12 mouse cellular contexts compared by ENCODE assay signal in the genomic region with DNA sequence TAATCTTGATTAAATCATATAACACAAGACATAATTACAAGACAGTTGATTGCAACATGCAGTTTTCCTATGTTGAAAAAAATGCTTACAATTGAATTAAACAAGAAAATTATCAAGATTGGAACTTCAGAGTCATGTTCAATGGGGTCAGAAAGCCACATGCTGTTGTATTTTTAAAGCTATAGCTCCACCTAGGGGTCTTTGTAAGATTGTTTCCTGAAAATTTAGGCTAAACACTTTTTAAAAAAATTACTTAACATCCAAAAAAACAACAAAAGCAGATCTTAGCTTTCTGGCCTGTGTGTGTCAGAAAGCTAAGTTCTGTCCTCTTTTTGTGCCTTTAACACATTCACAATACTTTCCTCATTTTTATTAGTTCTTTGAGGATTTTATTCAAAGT. TPM values are rescaled to one million over a fixed set of nuclear protein-coding genes. Genes with fewer than 3 reads are reported as not detected.
A peak's percentile ranks its signal among the peaks of the same experiment; 100 is the strongest.
DNase-seq lines count a peak whose midpoint lies in the region; ATAC-seq and TF ChIP-seq lines count a peak whose summit lies in the region.
"Had no signal": no experiment of that assay in that cellular context is flagged by ENCODE, and none has a peak within 500 bp of the region (broad histone marks: within the 10 kb centered on the region; RNA-seq: fewer than 3 reads in every experiment).

No protein-coding gene starts in this region.

- no peaks in the 10 kb centered on the region for H3K4me1 ChIP-seq in embryonic facial prominence, embryonic 11.5 days (ENCODE audit: control insufficient read depth, insufficient read depth, low read length)
- H3K4me1 ChIP-seq in embryonic facial prominence, embryonic 10.5 days: no peaks in the 10 kb centered on the region
- no peaks in the 10 kb centered on the region for H3K4me1 ChIP-seq in liver, postnatal 0 days (ENCODE audit: insufficient read depth)
- H3K4me1 ChIP-seq in liver, embryonic 12.5 days: no peaks in the 10 kb centered on the region
- H3K4me1 ChIP-seq: hindbrain, embryonic 13.5 days; stomach, embryonic 15.5 days had no signal

- DNase-seq in embryonic facial prominence, embryonic 11.5 days (ENCODE audit: low spot score): peak; percentile 71
- no peak for DNase-seq in embryonic facial prominence, embryonic 10.5 days (ENCODE audit: low spot score)
- no peak for DNase-seq in liver, postnatal 0 days
- peak; percentile 24 for DNase-seq in c-Kit-positive CD71-positive TER-119-positive erythroid progenitor cells, embryonic 14.5 days (ENCODE audit: low spot score)
- peak; percentile 58 for DNase-seq in retina, postnatal 1 day
- DNase-seq in right cerebral cortex, postnatal 4 days: no peak
- no peak for DNase-seq in gastrocnemius, postnatal 4 days (ENCODE audit: low spot score in 2 of 2)

- H3K27ac ChIP-seq in embryonic facial prominence, embryonic 11.5 days (replicated peaks; ENCODE audit: low read depth, low read length): no peak overlapping the region
- H3K27ac ChIP-seq in embryonic facial prominence, embryonic 10.5 days (replicated peaks): no peak overlapping the region
- no peak overlapping the region for H3K27ac ChIP-seq in liver, postnatal 0 days (ENCODE audit: low read depth)
- no peak overlapping the region for H3K27ac ChIP-seq in liver, embryonic 12.5 days
- H3K27ac ChIP-seq: hindbrain, embryonic 13.5 days; stomach, embryonic 15.5 days had no signal

- H3K36me3 ChIP-seq in embryonic facial prominence, embryonic 11.5 days (replicated peaks; ENCODE audit: control insufficient read depth, insufficient read depth, low read depth, low read length): no peaks in the 10 kb centered on the region
- H3K36me3 ChIP-seq in embryonic facial prominence, embryonic 10.5 days (replicated peaks): no peaks in the 10 kb centered on the region
- H3K36me3 ChIP-seq in liver, postnatal 0 days (replicated peaks; ENCODE audit: insufficient read depth, low read length): no peaks in the 10 kb centered on the region
- H3K36me3 ChIP-seq in liver, embryonic 12.5 days: no peaks in the 10 kb centered on the region
- H3K36me3 ChIP-seq: hindbrain, embryonic 13.5 days; stomach, embryonic 15.5 days had no signal

- H3K4me2 ChIP-seq in embryonic facial prominence, embryonic 11.5 days (ENCODE audit: low read depth, low read length): no peak overlapping the region
- H3K4me2 ChIP-seq in liver, postnatal 0 days (ENCODE audit: low read depth, low read length): no peak overlapping the region
- no peak overlapping the region for H3K4me2 ChIP-seq in liver, embryonic 12.5 days
- H3K4me2 ChIP-seq: hindbrain, embryonic 13.5 days; stomach, embryonic 15.5 days had no signal

- no peaks in the 10 kb centered on the region for H3K9me3 ChIP-seq in embryonic facial prominence, embryonic 11.5 days (replicated peaks; ENCODE audit: control insufficient read depth, low read length)
- H3K9me3 ChIP-seq in embryonic facial prominence, embryonic 10.5 days: peaks cover 6% of the 10 kb centered on the region
- H3K9me3 ChIP-seq in liver, postnatal 0 days (ENCODE audit: low read length): no peaks in the 10 kb centered on the region
- H3K9me3 ChIP-seq in liver, embryonic 12.5 days (replicated peaks): no peaks in the 10 kb centered on the region
- H3K9me3 ChIP-seq: hindbrain, embryonic 13.5 days; stomach, embryonic 15.5 days had no signal

- TF ChIP-seq EP300 in liver, postnatal 0 days (IDR thresholded peaks at IDR 0.05; ENCODE audit: low read depth): no peak

- TF ChIP-seq CTCF in liver, postnatal 0 days (IDR thresholded peaks at IDR 0.05; ENCODE audit: low read depth): peak; percentile 59

- H3K27me3 ChIP-seq in embryonic facial prominence, embryonic 11.5 days (ENCODE audit: control insufficient read depth, insufficient read depth, low read length): no peaks in the 10 kb centered on the region
- no peaks in the 10 kb centered on the region for H3K27me3 ChIP-seq in embryonic facial prominence, embryonic 10.5 days (replicated peaks; ENCODE audit: low read depth, poor library complexity, severe bottlenecking)
- no peaks in the 10 kb centered on the region for H3K27me3 ChIP-seq in liver, postnatal 0 days (ENCODE audit: insufficient read depth, low read length)
- no peaks in the 10 kb centered on the region for H3K27me3 ChIP-seq in liver, embryonic 12.5 days (replicated peaks)
- H3K27me3 ChIP-seq: hindbrain, embryonic 13.5 days; stomach, embryonic 15.5 days had no signal

- no peak for ATAC-seq in embryonic facial prominence, embryonic 11.5 days (replicated peaks; ENCODE audit: insufficient number of reproducible peaks, low FRiP score, low TSS enrichment, low read depth)
- ATAC-seq in liver, postnatal 0 days: no peak
- ATAC-seq in liver, embryonic 12.5 days: no peak

- H3K4me3 ChIP-seq in embryonic facial prominence, embryonic 11.5 days (ENCODE audit: low read depth, low read length): no peak overlapping the region
- H3K4me3 ChIP-seq in embryonic facial prominence, embryonic 10.5 days: no peak overlapping the region
- H3K4me3 ChIP-seq in liver, postnatal 0 days (ENCODE audit: low read depth, low read length): no peak overlapping the region
- H3K4me3 ChIP-seq in liver, embryonic 12.5 days: no peak overlapping the region
- H3K4me3 ChIP-seq: hindbrain, embryonic 13.5 days; myocyte; stomach, embryonic 15.5 days had no signal

- no peak overlapping the region for H3K9ac ChIP-seq in embryonic facial prominence, embryonic 11.5 days (replicated peaks; ENCODE audit: low read length)
- H3K9ac ChIP-seq in liver, postnatal 0 days (replicated peaks): no peak overlapping the region
- H3K9ac ChIP-seq in liver, embryonic 12.5 days: no peak overlapping the region
- H3K9ac ChIP-seq: hindbrain, embryonic 13.5 days; stomach, embryonic 15.5 days had no signal

RNA-seq across cellular contexts. Expression of a gene that starts 3.0 kb away (rescaled TPM):
- 0.25 and 0.29 TPM in 2 replicates for polyA plus RNA-seq in embryonic facial prominence, embryonic 11.5 days (2014; fragmentation: Nextera tagmentation; extraction: Ambion mirVana)
- 0.18 TPM in 1 of 2 replicates, not detected in the other for polyA plus RNA-seq in embryonic facial prominence, embryonic 10.5 days (2016; fragmentation: Nextera tagmentation; extraction: Ambion mirVana)
- not detected in 2 replicates for polyA plus RNA-seq in liver, postnatal 0 days (2015; fragmentation: Nextera tagmentation; extraction: Ambion mirVana)
- polyA plus RNA-seq in liver, embryonic 12.5 days (2016; fragmentation: Nextera tagmentation; extraction: Ambion mirVana): not detected in 2 replicates
- under 1 TPM; 0.96 to 0.98 TPM for total RNA-seq in gastrocnemius, postnatal 4 days (2021)
- polyA plus RNA-seq: C2C12; myocyte; stomach, embryonic 15.5 days had no signal

RNA-seq across cellular contexts. Expression of a gene that starts 30.8 kb away (rescaled TPM):
- 6.0 and 7.1 TPM in 2 replicates for polyA plus RNA-seq in embryonic facial prominence, embryonic 11.5 days (2014; fragmentation: Nextera tagmentation; extraction: Ambion mirVana)
- polyA plus RNA-seq in embryonic facial prominence, embryonic 10.5 days (2016; fragmentation: Nextera tagmentation; extraction: Ambion mirVana): 4.1 and 5.0 TPM in 2 replicates
- 2.5 and 3.6 TPM in 2 replicates for polyA plus RNA-seq in liver, postnatal 0 days (2015; fragmentation: Nextera tagmentation; extraction: Ambion mirVana)
- polyA plus RNA-seq in liver, embryonic 12.5 days (2016; fragmentation: Nextera tagmentation; extraction: Ambion mirVana): 3.3 TPM in 2 replicates
- 1 to 10 TPM; 2.1 to 3.4 TPM for total RNA-seq in gastrocnemius, postnatal 4 days (2021)

Comparison
In these comparisons a context has a peak if more than half of its experiments do, and no peak if none do; other contexts are left out.
1. DNase-seq: peak in embryonic facial prominence, embryonic 11.5 days (single experiment), c-Kit-positive CD71-positive TER-119-positive erythroid progenitor cells, embryonic 14.5 days (single experiment) and retina, postnatal 1 day (single experiment); none in embryonic facial prominence, embryonic 10.5 days (single experiment), liver, postnatal 0 days (single experiment), right cerebral cortex, postnatal 4 days (single experiment) and gastrocnemius, postnatal 4 days (0 of 2).